ENCODE assay signal across 9 mouse cellular contexts in genomic region chr5:96333963-96334362, GRCm38 (mm10). TPM values are rescaled to one million over a fixed set of nuclear protein-coding genes. Genes with fewer than 3 reads are reported as not detected.
A peak's percentile ranks its signal among the peaks of the same experiment; 100 is the strongest.
DNase-seq lines count a peak whose midpoint lies in the region; ATAC-seq and TF ChIP-seq lines count a peak whose summit lies in the region.
"Had no signal": no experiment of that assay in that cellular context is flagged by ENCODE, and none has a peak within 500 bp of the region (broad histone marks: within the 10 kb centered on the region; RNA-seq: fewer than 3 reads in every experiment).

No protein-coding gene starts in this region.

- H3K27me3 ChIP-seq in embryonic facial prominence, embryonic 11.5 days (ENCODE audit: control insufficient read depth, insufficient read depth, low read length), result no peaks in the 10 kb centered on the region
- no peaks in the 10 kb centered on the region for H3K27me3 ChIP-seq in embryonic facial prominence, embryonic 10.5 days (replicated peaks; ENCODE audit: low read depth, poor library complexity, severe bottlenecking)

- no peak; the same call in 1 of the 2 replicates for ATAC-seq in embryonic facial prominence, embryonic 11.5 days (replicated peaks; ENCODE audit: insufficient number of reproducible peaks, low FRiP score, low TSS enrichment, low read depth)
- no peak for ATAC-seq in activated CD4-positive, CD25-positive, alpha-beta regulatory T cell, adult 4 months

- H3K4me1 ChIP-seq in embryonic facial prominence, embryonic 11.5 days (ENCODE audit: control insufficient read depth, insufficient read depth, low read length), result no peaks in the 10 kb centered on the region
- no peaks in the 10 kb centered on the region for H3K4me1 ChIP-seq in embryonic facial prominence, embryonic 10.5 days

- H3K4me2 ChIP-seq in embryonic facial prominence, embryonic 11.5 days (ENCODE audit: low read depth, low read length), result no peak overlapping the region

- no peak overlapping the region for H3K4me3 ChIP-seq in embryonic facial prominence, embryonic 11.5 days (ENCODE audit: low read depth, low read length)
- no peak overlapping the region for H3K4me3 ChIP-seq in embryonic facial prominence, embryonic 10.5 days
- H3K4me3 ChIP-seq in left cerebral cortex, adult 2 months, result no peak overlapping the region

- no peak overlapping the region for H3K9ac ChIP-seq in embryonic facial prominence, embryonic 11.5 days (replicated peaks; ENCODE audit: low read length)

- peak; percentile 59 for TF ChIP-seq CTCF in left cerebral cortex, adult 2 months (IDR thresholded peaks at IDR 0.05)

- WGBS in embryonic facial prominence, embryonic 11.5 days, result 76% methylated on average over 3 of the region's 3 CpGs
- 82% methylated on average over 3 of the region's 3 CpGs for WGBS in embryonic facial prominence, embryonic 10.5 days

- no peaks in the 10 kb centered on the region for H3K36me3 ChIP-seq in embryonic facial prominence, embryonic 11.5 days (replicated peaks; ENCODE audit: control insufficient read depth, insufficient read depth, low read depth, low read length)
- no peaks in the 10 kb centered on the region for H3K36me3 ChIP-seq in embryonic facial prominence, embryonic 10.5 days (replicated peaks)

- intact Hi-C loops in left cerebral cortex, adult 2 months (cut with DNase I), result loop anchor here (1.0 to 2.0 kb wide), 2 partner anchors 343 to 435 kb away; no protein-coding TSS in a partner anchor
- intact Hi-C loops in left cerebral cortex, postnatal 36 days (cut with DNase I), result loop anchor here (10.0 kb wide), 2 partner anchors 341 to 431 kb away; no protein-coding TSS in a partner anchor

- H3K27ac ChIP-seq in embryonic facial prominence, embryonic 11.5 days (replicated peaks; ENCODE audit: low read depth, low read length), result no peak overlapping the region
- no peak overlapping the region for H3K27ac ChIP-seq in embryonic facial prominence, embryonic 10.5 days (replicated peaks)
- no peak overlapping the region for H3K27ac ChIP-seq in left cerebral cortex, adult 2 months

- peak; percentile 69 for DNase-seq in embryonic facial prominence, embryonic 11.5 days (ENCODE audit: low spot score)
- no peak for DNase-seq in embryonic facial prominence, embryonic 10.5 days (ENCODE audit: low spot score)
- no peak for DNase-seq in left cerebral cortex, adult 2 months (ENCODE audit: extremely low spot score in 1 of 2, low spot score in 2 of 2)
- DNase-seq in left cerebral cortex, postnatal 36 days (ENCODE audit: low spot score in 2 of 2), result no peak
- peak; percentile 42 for DNase-seq in ZHBTc4 (ENCODE audit: low read depth, low spot score)
- DNase-seq in lung, postnatal 25 days (ENCODE audit: low spot score), result peak; percentile 8
- no peak for DNase-seq in gastrocnemius, postnatal 4 days (ENCODE audit: low spot score in 2 of 2)
- DNase-seq: cerebellum, adult 8-10 months had no signal

- no peaks in the 10 kb centered on the region for H3K9me3 ChIP-seq in embryonic facial prominence, embryonic 11.5 days (replicated peaks; ENCODE audit: control insufficient read depth, low read length)
- H3K9me3 ChIP-seq in embryonic facial prominence, embryonic 10.5 days, result no peaks in the 10 kb centered on the region

RNA-seq across cellular contexts. Expression of gene Fras1, which starts 39.8 kb away (rescaled TPM):
- 13.5 and 15.3 TPM in 2 replicates for polyA plus RNA-seq in embryonic facial prominence, embryonic 11.5 days (2014; fragmentation: Nextera tagmentation; extraction: Ambion mirVana)
- polyA plus RNA-seq in embryonic facial prominence, embryonic 10.5 days (2016; fragmentation: Nextera tagmentation; extraction: Ambion mirVana), result 11.1 and 12.8 TPM in 2 replicates
- total RNA-seq in left cerebral cortex, adult 2 months (2021), result 10 to 100 TPM; 23.0 to 25.2 TPM
- 10 to 100 TPM; 18.1 to 29.3 TPM for total RNA-seq in left cerebral cortex, postnatal 36 days (2021)
- total RNA-seq in gastrocnemius, postnatal 4 days (2021), result 10 to 100 TPM; 42.9 to 51.2 TPM
- under 1 TPM in 1 of 2 experiments, not detected in 1; 0.22 TPM for polyA plus RNA-seq in activated CD4-positive, CD25-positive, alpha-beta regulatory T cell, adult 4 months (2017; shearing (Covaris generic))

Comparison
In these comparisons a context has a peak if more than half of its experiments do, and no peak if none do; other contexts are left out.
1. DNase-seq: peak in embryonic facial prominence, embryonic 11.5 days (single experiment), ZHBTc4 (single experiment) and lung, postnatal 25 days (single experiment); none in embryonic facial prominence, embryonic 10.5 days (single experiment), left cerebral cortex, adult 2 months (0 of 2), left cerebral cortex, postnatal 36 days (0 of 2) and gastrocnemius, postnatal 4 days (0 of 2).